Mouse (Mus musculus) CH12.LX (cell line): ENCODE measurements around the gene Cldn22.

Experiments used
- BHLHE40 ChIP-seq: IDR thresholded peaks from 2 replicates; pipeline ENCODE4 v1.6.1; 2011; ENCODE audit warnings: mild to moderate bottlenecking, low read depth, low read length, improper control_type of control experiment
- CTCF ChIP-seq, 2 experiments: IDR thresholded peaks in 1 of 2; conservative IDR thresholded peaks in 1 of 2; 2 replicates each; pipeline ENCODE4 v1.5.1; 2011 to 2012; ENCODE audit warnings: low read depth in 2 of 2, low read length in 2 of 2, improper control_type of control experiment in 1 of 2, inconsistent platforms in 1 of 2, mild to moderate bottlenecking in 1 of 2, moderate library complexity in 1 of 2
- EP300 ChIP-seq: IDR thresholded peaks from 2 replicates; pipeline ENCODE4 v1.6.1; 2011; ENCODE audit warnings: low read length, improper control_type of control experiment
- MAX ChIP-seq: IDR thresholded peaks from 2 replicates; pipeline ENCODE4 v1.6.1; 2011; ENCODE audit warnings: low read length, improper control_type of control experiment
- MEF2A ChIP-seq: IDR thresholded peaks from 2 replicates; pipeline ENCODE4 v1.6.1; 2014; ENCODE audit warnings: low read depth, mild to moderate bottlenecking, inconsistent platforms, low read length, improper control_type of control experiment, borderline replicate concordance
- MXI1 ChIP-seq: IDR thresholded peaks from 2 replicates; pipeline ENCODE4 v1.6.1; 2011; ENCODE audit warnings: mild to moderate bottlenecking, low read depth, low read length, improper control_type of control experiment
- MYC ChIP-seq: IDR thresholded peaks from 2 replicates; pipeline ENCODE4 v1.6.1; 2011; ENCODE audit warnings: low read depth, mild to moderate bottlenecking, improper control_type of control experiment, low read length
- NRF1 ChIP-seq: IDR thresholded peaks from 2 replicates; pipeline ENCODE4 v1.6.1; 2014; ENCODE audit warnings: low read depth, mild to moderate bottlenecking, inconsistent platforms, low read length, improper control_type of control experiment, moderate library complexity
- POLR2A ChIP-seq: IDR thresholded peaks from 2 replicates; pipeline ENCODE4 v1.6.1; 2011; ENCODE audit warnings: low read depth, mild to moderate bottlenecking, improper control_type of control experiment, low read length
- RAD21 ChIP-seq: IDR thresholded peaks from 2 replicates; pipeline ENCODE4 v1.6.1; 2011; ENCODE audit warnings: low read depth, mild to moderate bottlenecking, low read length, improper control_type of control experiment, moderate library complexity
- SIN3A ChIP-seq: IDR thresholded peaks from 2 replicates; pipeline ENCODE4 v1.6.1; 2012; ENCODE audit warnings: low read length, improper control_type of control experiment, inconsistent platforms

- no peak for TF ChIP-seq CTCF (conservative IDR thresholded peaks at IDR 0.05 in 1 of 2, IDR thresholded peaks at IDR 0.05 in 1 of 2; ENCODE audit: low read depth in 2 of 2, low read length in 2 of 2)
- no peak for TF ChIP-seq EP300
- TF ChIP-seq MEF2A = no peak
- no peak for TF ChIP-seq NRF1
- no peak for TF ChIP-seq SIN3A
- no peak for TF ChIP-seq MXI1
- TF ChIP-seq MYC = no peak
- TF ChIP-seq MAX = no peak
- no peak for TF ChIP-seq POLR2A
- TF ChIP-seq RAD21 = no peak
- no peak for TF ChIP-seq BHLHE40
These were observed 13.6 kb upstream of the Cldn22 start for GRCm38 (mm10) chr8:47810666-47811015.
